Mouse (Mus musculus) lung, postnatal 0 days (tissue): ENCODE results near the gene Kxd1. TPM values are rescaled to one million over a fixed set of nuclear protein-coding genes. Genes with fewer than 3 reads are reported as not detected.

Experiments used
- ATAC-seq: fragments of 200-750 bp; cut with Nextera tagmentation; 2 replicates; pipeline ENCODE4 v1.8.0; 2017; ENCODE audit warnings: moderate library complexity
- DNase-seq: peaks from one replicate; pipeline ENCODE4 v3.0.0-alpha.2; 2016; ENCODE audit warnings: low spot score
- H3K27ac ChIP-seq: fragments of 300-500 bp; sonication (generic); 2 replicates; pipeline ENCODE4 v1.5.1; 2014; ENCODE audit warnings: antibody characterized with exemption, mild to moderate bottlenecking, low read length, mixed read lengths
- H3K27me3 ChIP-seq: fragments of 300-500 bp; sonication (generic); replicated peaks from 2 replicates; pipeline ENCODE4 v1.6.1; 2014; ENCODE audit warnings: low read length, mixed read lengths; ENCODE audit not compliant: insufficient read depth
- H3K36me3 ChIP-seq: fragments of 300-500 bp; sonication (generic); 2 replicates; pipeline ENCODE4 v1.6.1; 2014; ENCODE audit warnings: low read length, mixed read lengths; ENCODE audit not compliant: insufficient read depth
- H3K4me1 ChIP-seq: fragments of 300-500 bp; sonication (generic); 2 replicates; pipeline ENCODE4 v1.6.1; 2014; ENCODE audit warnings: antibody characterized with exemption, low read depth, low read length, mixed read lengths; ENCODE audit not compliant: insufficient read depth
- H3K4me2 ChIP-seq: fragments of 300-500 bp; sonication (generic); replicated peaks from 2 replicates; pipeline ENCODE4 v1.6.1; 2014; ENCODE audit warnings: low read depth, mild to moderate bottlenecking, low read length, moderate library complexity, mixed read lengths
- H3K4me3 ChIP-seq: fragments of 300-500 bp; sonication (generic); 2 replicates; pipeline ENCODE4 v1.5.1; 2014; ENCODE audit warnings: low read depth, low read length
- H3K9ac ChIP-seq: fragments of 300-500 bp; sonication (generic); replicated peaks from 2 replicates; pipeline ENCODE4 v1.6.1; 2014; ENCODE audit warnings: low read depth, mild to moderate bottlenecking
- H3K9me3 ChIP-seq: fragments of 300-500 bp; sonication (generic); 2 replicates; pipeline ENCODE4 v1.6.1; 2016; ENCODE audit warnings: low read length, mixed read lengths
- CTCF ChIP-seq: IDR thresholded peaks from 2 replicates; pipeline ENCODE4 v1.5.1; 2016; ENCODE audit warnings: antibody characterized with exemption, mild to moderate bottlenecking
- EP300 ChIP-seq: IDR thresholded peaks from 2 replicates; pipeline ENCODE4 v1.6.1; 2016; ENCODE audit warnings: antibody characterized with exemption, mild to moderate bottlenecking, control low read depth
- WGBS: fragments of 180-500 bp; shearing (Covaris S2); extraction: QIAGEN DNeasy Blood & Tissue Kit; methylation state at CpG from one replicate; pipeline ENCODE4 v1.1.7; 2014; 5-methylcytosine and 5-hydroxymethylcytosine counted together
- polyA plus RNA-seq: library from polyadenylated mRNA; unstranded; fragments of >200 nt; fragmentation: Nextera tagmentation; extraction: Ambion mirVana; gene quantifications from 2 replicates; pipeline ENCODE4 v1.2.1, GENCODE M21; 2015

Gene Kxd1
- polyA plus RNA-seq, 1 experiment from 2014 or later: 62.4 TPM

DNA sequence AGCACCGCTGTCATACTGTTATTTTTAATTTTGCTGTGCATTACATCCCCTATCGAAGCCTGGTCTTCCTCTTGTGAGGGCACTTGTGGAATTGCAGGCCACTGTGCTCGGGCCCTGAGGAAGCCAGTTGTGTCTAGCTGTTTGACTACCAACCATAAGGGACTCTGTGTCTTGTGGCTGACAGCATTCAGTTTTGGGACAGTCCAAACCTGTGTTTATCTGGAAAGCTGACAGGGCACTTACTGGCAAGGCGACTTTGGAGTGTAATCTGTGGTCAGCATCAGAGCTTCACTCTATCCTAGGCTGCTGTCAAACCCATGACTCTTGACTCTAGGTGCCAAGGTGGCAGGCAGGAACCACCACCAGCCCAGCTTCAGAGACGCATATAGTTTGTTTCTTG is 13.3 kb upstream of the Kxd1 start:
- DNase-seq (no peak), ATAC-seq (no peak)
- WGBS: 53% methylated on average over 5 of the region's 5 CpGs
- H3K4me1 ChIP-seq: peaks cover 22% of the 10 kb centered on the region
- peak overlapping the region; percentile 85 for H3K4me2 ChIP-seq
- no peak for TF ChIP-seq EP300
- no peak for TF ChIP-seq CTCF
- no peaks in the 10 kb centered on the region for H3K9me3 ChIP-seq
- H3K9ac ChIP-seq: no peak overlapping the region
- H3K36me3 ChIP-seq: 0 out of 2 replicates have a peak, but pooled peaks cover 7% of the 10 kb centered on the region
- H3K27ac ChIP-seq: peak overlapping the region; percentile 95
- H3K4me3 ChIP-seq: 0 out of 2 replicates have a peak overlapping the region, but pooled peaks have one; percentile 90
- H3K27me3 ChIP-seq: no peaks in the 10 kb centered on the region

DNA sequence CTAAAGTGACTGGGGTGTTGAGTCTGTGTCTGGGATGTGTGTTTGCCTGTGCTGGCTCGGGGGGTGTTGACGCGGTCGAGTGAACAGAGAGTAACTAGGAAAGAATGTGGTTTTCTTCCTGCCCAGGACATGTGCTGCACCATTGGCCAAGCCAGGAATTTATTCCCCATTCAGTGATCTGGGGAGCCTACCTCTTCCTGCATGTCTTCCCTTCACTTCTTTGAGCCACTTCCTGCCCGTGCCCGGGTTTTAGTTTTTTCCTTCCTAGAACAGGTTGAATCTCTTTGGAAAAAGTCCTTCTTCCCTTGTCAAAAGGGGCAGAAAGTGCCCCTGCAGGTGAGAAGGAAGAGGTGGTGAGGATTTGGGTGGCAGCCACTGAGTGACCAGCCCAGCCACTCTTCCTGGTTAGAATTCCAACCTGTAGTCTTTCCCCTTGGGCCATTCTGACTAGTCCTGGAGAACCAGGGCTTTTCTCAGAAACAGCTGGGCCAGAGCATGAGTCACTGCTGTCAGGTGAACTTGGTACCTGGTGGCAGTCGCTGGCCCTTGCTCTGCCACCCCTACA is 12.8 kb upstream of the Kxd1 start:
- Histone ChIP-seq H3K9ac (peak overlapping the region; percentile 87), H3K36me3 (0 out of 2 replicates have a peak, but pooled peaks cover 8% of the 10 kb centered on the region), H3K27ac (peak overlapping the region; percentile 95), H3K4me3 (peak overlapping the region; percentile 90), H3K27me3 (no peaks in the 10 kb centered on the region), H3K4me2 (peak overlapping the region; percentile 85), H3K4me1 (peaks cover 22% of the 10 kb centered on the region), H3K9me3 (no peaks in the 10 kb centered on the region)
- DNase-seq: peak; percentile 78
- TF ChIP-seq EP300: no peak; the same call in 1 of the 2 replicates
- no peak for TF ChIP-seq CTCF
- no peak for ATAC-seq
- WGBS: 15% methylated on average over 7 of the region's 7 CpGs

- Histone ChIP-seq H3K9ac (peak overlapping the region; percentile 87), H3K36me3 (0 out of 2 replicates have a peak, but pooled peaks cover 8% of the 10 kb centered on the region), H3K4me2 (peak overlapping the region; percentile 85), H3K4me1 (peaks cover 22% of the 10 kb centered on the region), H3K27ac (peak overlapping the region; percentile 95), H3K9me3 (no peaks in the 10 kb centered on the region), H3K4me3 (peak overlapping the region; percentile 90), H3K27me3 (no peaks in the 10 kb centered on the region)
- TF ChIP-seq CTCF (no peak), EP300 (no peak)
- 0% methylated on average over 4 of the region's 4 CpGs for WGBS
- ATAC-seq (no peak), DNase-seq (no peak)
Observed at GRCm38 (mm10) chr8:70540013-70540506, 12.3 kb upstream of the Kxd1 start.

DNA sequence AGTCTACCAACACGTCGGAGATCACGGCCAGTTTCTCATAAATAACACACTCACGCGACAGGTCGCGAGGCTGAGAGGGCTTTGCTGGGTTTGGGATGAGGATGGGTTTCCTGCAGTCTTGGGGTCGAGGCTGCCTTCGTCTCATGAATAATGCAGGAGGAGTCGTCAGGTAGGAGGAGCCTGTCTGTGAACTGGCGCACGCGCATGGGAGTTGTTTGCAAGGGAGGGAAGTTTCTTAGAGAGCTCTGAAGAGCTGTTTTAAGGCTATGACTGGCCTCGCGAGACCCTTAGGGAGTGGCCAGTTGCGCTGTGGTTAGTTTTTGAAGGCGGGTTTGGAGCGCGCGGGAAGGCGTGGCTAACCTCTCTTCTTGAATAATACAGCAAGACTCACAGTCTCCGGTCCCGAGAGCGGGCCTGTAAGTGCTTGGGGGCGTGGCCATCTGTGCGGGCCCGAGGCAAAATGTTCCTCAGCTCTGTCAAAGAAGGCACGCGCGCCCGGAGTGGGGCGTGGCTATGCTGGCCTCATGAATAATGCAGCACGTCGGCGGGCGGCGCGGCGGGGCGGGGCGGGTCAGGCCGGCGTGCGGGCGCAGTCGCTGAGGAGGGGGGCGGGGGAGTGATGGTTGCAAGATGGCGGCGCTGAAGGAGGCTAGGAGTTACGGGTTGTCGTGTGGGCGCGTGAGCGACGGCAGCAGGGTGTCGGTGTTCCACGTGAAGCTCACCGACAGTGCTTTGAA is 11.5 kb upstream of the Kxd1 start, which contains the start of gene Ell:
Ell (plus strand) TSS at position 381 of the 737 bp plus-strand sequence.
- peak; percentile 86 for ATAC-seq
- peak within 1 kb of the TSS; percentile 87 for H3K9ac ChIP-seq
- WGBS: 2% methylated on average over 55 of the region's 58 CpGs

GRCm38 (mm10) chr8:70538633-70539076 is 10.9 kb upstream of the Kxd1 start:
- TF ChIP-seq CTCF: no peak
- no peak for TF ChIP-seq EP300
- peaks cover 11% of the 10 kb centered on the region for H3K4me1 ChIP-seq
- peak overlapping the region; percentile 95 for H3K27ac ChIP-seq
- DNase-seq (peak; percentile 99), ATAC-seq (peak; percentile 76)
- H3K4me2 ChIP-seq: peak overlapping the region; percentile 85
- H3K27me3 ChIP-seq: no peaks in the 10 kb centered on the region
- no peaks in the 10 kb centered on the region for H3K9me3 ChIP-seq
- peak overlapping the region; percentile 27 for H3K9ac ChIP-seq
- peak overlapping the region; percentile 90 for H3K4me3 ChIP-seq
- H3K36me3 ChIP-seq: 0 out of 2 replicates have a peak, but pooled peaks cover 8% of the 10 kb centered on the region
- 1% methylated on average over 32 of the region's 32 CpGs for WGBS

More for the DNA sequence above, 11.5 kb upstream of the Kxd1 start, which contains the start of gene Ell:
- H3K9me3 ChIP-seq: no peaks in the 10 kb centered on the region
- peak within 1 kb of the TSS; percentile 85 for H3K4me2 ChIP-seq
- no peaks in the 10 kb centered on the region for H3K27me3 ChIP-seq
- no peak for TF ChIP-seq EP300
- peaks cover 17% of the 10 kb centered on the region for H3K4me1 ChIP-seq
- peak; percentile 100 for DNase-seq
- peak within 1 kb of the TSS; percentile 95 for H3K27ac ChIP-seq
- peak within 1 kb of the TSS; percentile 90 for H3K4me3 ChIP-seq
- 0 out of 2 replicates have a peak, but pooled peaks cover 8% of the 10 kb centered on the region for H3K36me3 ChIP-seq

DNA sequence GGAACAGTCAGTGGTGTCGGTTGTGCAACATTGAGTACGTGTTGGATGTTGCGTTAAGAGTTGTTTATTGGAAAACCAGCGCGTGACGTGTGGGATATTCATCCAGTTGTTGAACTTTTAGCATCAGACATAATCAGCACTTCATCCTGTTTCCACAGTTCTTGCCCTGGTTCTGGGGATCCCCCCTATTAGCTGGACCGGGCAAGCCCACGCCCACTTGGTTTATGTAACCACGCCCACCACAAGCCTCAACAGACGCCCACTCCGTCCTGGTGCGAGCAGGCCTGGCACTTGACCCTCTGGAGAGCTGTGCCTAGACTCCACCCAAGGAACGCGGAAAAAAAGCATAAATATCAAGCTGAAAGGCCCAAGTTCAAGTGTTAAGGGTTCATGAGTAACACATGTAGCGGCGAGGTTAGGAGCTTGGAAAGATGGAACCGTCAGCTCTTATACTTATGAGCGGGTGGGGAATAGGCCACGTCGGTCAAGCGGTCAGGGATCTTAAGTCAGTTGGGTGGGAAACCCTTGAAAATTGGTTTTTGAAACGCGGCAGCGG is 10.3 kb upstream of the Kxd1 start:
- 8% methylated on average over 24 of the region's 24 CpGs for WGBS
- TF ChIP-seq EP300: peak; percentile 64
- no peak for TF ChIP-seq CTCF
- Histone ChIP-seq H3K4me1 (peaks cover 6% of the 10 kb centered on the region), H3K9ac (peak overlapping the region; percentile 27), H3K4me2 (peak overlapping the region; percentile 85), H3K4me3 (peak overlapping the region; percentile 90), H3K27me3 (no peaks in the 10 kb centered on the region), H3K9me3 (no peaks in the 10 kb centered on the region), H3K27ac (peak overlapping the region; percentile 95), H3K36me3 (0 out of 2 replicates have a peak, but pooled peaks cover 8% of the 10 kb centered on the region)
- ATAC-seq (peak; percentile 38), DNase-seq (peak; percentile 95)
